Mouse (Mus musculus): ENCODE data around the gene 2700049A03Rik.

DNA sequence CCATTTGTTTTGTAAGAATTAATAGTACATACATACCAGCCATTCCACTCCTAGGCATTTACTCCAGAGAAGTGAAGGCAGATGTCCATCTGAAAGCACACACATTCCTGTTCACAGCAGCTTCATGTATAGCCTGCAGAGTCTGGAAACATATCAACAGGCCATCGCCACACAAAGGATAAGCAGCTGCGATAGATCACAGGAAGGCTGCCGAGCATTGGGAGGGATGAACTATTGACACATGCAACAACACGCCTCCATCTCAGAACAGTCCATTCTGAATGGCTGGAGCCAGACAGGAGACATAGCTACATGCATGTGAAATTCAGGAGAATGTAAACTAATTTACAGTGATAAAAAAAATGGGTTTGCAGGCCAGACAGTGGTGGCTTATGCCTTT, 127.6 kb downstream of the 2700049A03Rik start:
- TF ChIP-seq CTCF (conservative IDR thresholded peaks at IDR 0.05; ENCODE audit: insufficient read depth, insufficient read length, low read depth, low read length) (no peak), POLR2A (IDR thresholded peaks at IDR 0.05; ENCODE audit: low read depth, low read length) (no peak)

Measured in kidney, adult 2 months (tissue).